Comparison of ENCODE assay signal across 15 mouse cellular contexts in genomic region chr2:166708304-166708703, GRCm38 (mm10). TPM values are rescaled to one million over a fixed set of nuclear protein-coding genes. Genes with fewer than 3 reads are reported as not detected.
DNase-seq lines count a peak whose midpoint lies in the region; ATAC-seq and TF ChIP-seq lines count a peak whose summit lies in the region.
"Had no signal": no experiment of that assay in that cellular context is flagged by ENCODE, and none has a peak within 500 bp of the region (broad histone marks: within the 10 kb centered on the region; RNA-seq: fewer than 3 reads in every experiment).

No protein-coding gene starts in this region.

- peak overlapping the region; percentile 78 for H3K27ac ChIP-seq in liver, postnatal 0 days (ENCODE audit: low read depth)
- H3K27ac ChIP-seq in gastrocnemius, adult 2 months: no peak overlapping the region
- H3K27ac ChIP-seq: forebrain, embryonic 13.5 days; heart, adult 2 months; hindbrain, embryonic 15.5 days; limb, embryonic 10.5 days had no signal

- no peaks in the 10 kb centered on the region for H3K9me3 ChIP-seq in liver, postnatal 0 days (ENCODE audit: low read length)
- H3K9me3 ChIP-seq: forebrain, embryonic 13.5 days; hindbrain, embryonic 15.5 days; limb, embryonic 10.5 days had no signal

- peaks cover 65% of the 10 kb centered on the region for H3K4me1 ChIP-seq in liver, postnatal 0 days (ENCODE audit: insufficient read depth)

- H3K27me3 ChIP-seq in liver, postnatal 0 days (ENCODE audit: insufficient read depth, low read length): no peaks in the 10 kb centered on the region
- H3K27me3 ChIP-seq: forebrain, embryonic 13.5 days; hindbrain, embryonic 15.5 days had no signal

- intact Hi-C loops in gastrocnemius, adult 2 months (cut with DNase I): loop anchor here (5.0 kb wide), 1 partner anchor 36 kb away; no protein-coding TSS in a partner anchor

- H3K4me3 ChIP-seq in liver, postnatal 0 days (ENCODE audit: low read depth, low read length): 0 out of 2 replicates have a peak overlapping the region, but pooled peaks have one; percentile 3
- no peak overlapping the region for H3K4me3 ChIP-seq in gastrocnemius, adult 2 months
- H3K4me3 ChIP-seq: forebrain, embryonic 13.5 days; heart, adult 2 months; hindbrain, embryonic 15.5 days; limb, embryonic 10.5 days had no signal

- peaks cover 11% of the 10 kb centered on the region; the same call in 1 of the 2 replicates for H3K36me3 ChIP-seq in liver, postnatal 0 days (replicated peaks; ENCODE audit: insufficient read depth, low read length)

- WGBS in liver, postnatal 0 days (ENCODE audit: insufficient replicate concordance): 32% methylated on average over 8 of the region's 8 CpGs

- no peak for TF ChIP-seq CTCF in liver, postnatal 0 days (IDR thresholded peaks at IDR 0.05; ENCODE audit: low read depth)
- no peak for TF ChIP-seq CTCF in gastrocnemius, adult 2 months (IDR thresholded peaks at IDR 0.05)

- peak; percentile 80 for DNase-seq in CD4-positive helper T cell, adult 2 months (ENCODE audit: low read depth, low spot score)
- DNase-seq in T-cell, adult 2 months (ENCODE audit: low spot score): peak; percentile 66
- no peak for DNase-seq in liver, postnatal 0 days
- DNase-seq in gastrocnemius, adult 2 months: no peak
- DNase-seq in frontal cortex, postnatal 25 days (ENCODE audit: low spot score in 2 of 2): no peak
- DNase-seq: adrenal gland, postnatal 36 days; cerebellum, postnatal 14 days; heart, adult 2 months; heart, postnatal 10 days; thymus, adult 2 months had no signal

- peak overlapping the region; percentile 8; the same call in 1 of the 2 replicates for H3K9ac ChIP-seq in liver, postnatal 0 days (replicated peaks)
- H3K9ac ChIP-seq: forebrain, embryonic 13.5 days; hindbrain, embryonic 15.5 days had no signal

- peak; percentile 70 for ATAC-seq in inflammation-experienced regulatory T-cells, adult 6 months
- ATAC-seq in liver, postnatal 0 days: peak; percentile 33
- no peak for ATAC-seq in cerebellum, adult (ENCODE audit: insufficient number of reproducible peaks, low FRiP score, low TSS enrichment)
- ATAC-seq: forebrain, embryonic 13.5 days had no signal

- H3K4me2 ChIP-seq in liver, postnatal 0 days (ENCODE audit: low read depth, low read length): peak overlapping the region; percentile 55
- H3K4me2 ChIP-seq: forebrain, embryonic 13.5 days; hindbrain, embryonic 15.5 days had no signal

- TF ChIP-seq EP300 in liver, postnatal 0 days (IDR thresholded peaks at IDR 0.05; ENCODE audit: low read depth): no peak

RNA-seq across cellular contexts. Expression of gene Prex1, which starts 5.3 kb away (rescaled TPM):
- polyA plus RNA-seq in inflammation-experienced regulatory T-cells, adult 6 months (2017; shearing (Covaris generic)): 10 to 100 TPM; 31.3 to 54.8 (median 31.8) TPM
- 5.4 and 6.3 TPM in 2 replicates for polyA plus RNA-seq in liver, postnatal 0 days (2015; fragmentation: Nextera tagmentation; extraction: Ambion mirVana)
- 1 to 10 TPM; 3.0 to 5.2 TPM for total RNA-seq in gastrocnemius, adult 2 months (2021)

Comparison
In these comparisons a context has a peak if more than half of its experiments do, and no peak if none do; other contexts are left out.
1. DNase-seq: peak in CD4-positive helper T cell, adult 2 months (single experiment) and T-cell, adult 2 months (single experiment); none in liver, postnatal 0 days (single experiment), gastrocnemius, adult 2 months (single experiment) and frontal cortex, postnatal 25 days (0 of 2).